Mouse (Mus musculus) CH12.LX (cell line): ENCODE measurements around the gene Cyp2d26. TPM values are rescaled to one million over a fixed set of nuclear protein-coding genes. Genes with fewer than 3 reads are reported as not detected.
"Not testable (repeated sequence)": the region's sequence is repeated elsewhere in the genome, so short reads cannot be mapped to it uniquely, and the experiment has no call there.

Experiments used
- DNase-seq: peaks from one replicate; pipeline ENCODE4 v3.0.0-alpha.2; 2013; ENCODE audit errors: extremely low read depth
- H3K27ac ChIP-seq: 2 replicates; pipeline ENCODE4 v1.5.1; 2012; ENCODE audit warnings: low read depth, mild to moderate bottlenecking, control low read depth, moderate library complexity; ENCODE audit not compliant: insufficient read depth
- H3K27me3 ChIP-seq: replicated peaks from 2 replicates; pipeline ENCODE3; 2012; ENCODE audit warnings: inconsistent platforms
- H3K36me3 ChIP-seq, 2 experiments: replicated peaks in 1 of 2; 2 replicates each; pipeline versions ENCODE3 to v1.6.1; 2012; ENCODE audit warnings: inconsistent platforms in 1 of 2, low read length in 1 of 2, mild to moderate bottlenecking in 1 of 2, mixed read lengths in 1 of 2, moderate library complexity in 1 of 2; ENCODE audit not compliant: control insufficient read depth in 1 of 2, insufficient read depth in 1 of 2
- H3K4me1 ChIP-seq, 2 experiments: 2 replicates each; pipeline ENCODE4 v1.6.1; 2012; ENCODE audit warnings: inconsistent platforms in 1 of 2, moderate library complexity in 1 of 2; ENCODE audit not compliant: insufficient read depth in 2 of 2, control insufficient read depth in 1 of 2
- H3K4me2 ChIP-seq: 2 replicates; pipeline ENCODE4 v1.6.1; 2012; ENCODE audit warnings: low read depth, mild to moderate bottlenecking, control low read depth; ENCODE audit not compliant: poor library complexity, insufficient read depth, severe bottlenecking
- H3K4me3 ChIP-seq, 3 experiments: fragments of 150-350 bp in 1 of 3; sonication (generic) in 1 of 3; replicated peaks in 1 of 3; 2 replicates each; pipeline versions ENCODE3 to v1.5.1; 2011 to 2012; ENCODE audit warnings: low read depth in 2 of 3, low read length in 2 of 3, mild to moderate bottlenecking in 2 of 3, moderate library complexity in 2 of 3, control low read depth in 1 of 3, improper control_type of control experiment in 1 of 3, inconsistent platforms in 1 of 3, mixed read lengths in 1 of 3; ENCODE audit not compliant: poor library complexity in 1 of 3
- H3K79me2 ChIP-seq: replicated peaks from 2 replicates; pipeline ENCODE4 v1.6.1; 2012; ENCODE audit warnings: mild to moderate bottlenecking, moderate library complexity; ENCODE audit not compliant: control insufficient read depth, poor library complexity, insufficient read depth, severe bottlenecking; ENCODE audit errors: extremely low read depth
- H3K9ac ChIP-seq: 2 replicates; pipeline ENCODE4 v1.6.1; 2012; ENCODE audit warnings: low read depth, mild to moderate bottlenecking, control low read depth, moderate library complexity; ENCODE audit not compliant: insufficient read depth
- H3K9me3 ChIP-seq: replicated peaks from 2 replicates; pipeline ENCODE3; 2012; ENCODE audit warnings: low read length, inconsistent platforms, mixed read lengths
- CTCF ChIP-seq, 2 experiments: IDR thresholded peaks in 1 of 2; conservative IDR thresholded peaks in 1 of 2; 2 replicates each; pipeline ENCODE4 v1.5.1; 2011 to 2012; ENCODE audit warnings: low read depth in 2 of 2, low read length in 2 of 2, improper control_type of control experiment in 1 of 2, inconsistent platforms in 1 of 2, mild to moderate bottlenecking in 1 of 2, moderate library complexity in 1 of 2
- ELF1 ChIP-seq: IDR thresholded peaks from 2 replicates; pipeline ENCODE4 v1.6.1; 2014; ENCODE audit warnings: low read depth, mild to moderate bottlenecking, inconsistent platforms, low read length, improper control_type of control experiment
- IRF4 ChIP-seq: IDR thresholded peaks from 2 replicates; pipeline ENCODE4 v1.6.1; 2014; ENCODE audit warnings: low read depth, mild to moderate bottlenecking, inconsistent platforms, low read length, improper control_type of control experiment
- MEF2A ChIP-seq: IDR thresholded peaks from 2 replicates; pipeline ENCODE4 v1.6.1; 2014; ENCODE audit warnings: low read depth, mild to moderate bottlenecking, inconsistent platforms, low read length, improper control_type of control experiment, borderline replicate concordance
- MXI1 ChIP-seq: IDR thresholded peaks from 2 replicates; pipeline ENCODE4 v1.6.1; 2011; ENCODE audit warnings: mild to moderate bottlenecking, low read depth, low read length, improper control_type of control experiment
- NRF1 ChIP-seq: IDR thresholded peaks from 2 replicates; pipeline ENCODE4 v1.6.1; 2014; ENCODE audit warnings: low read depth, mild to moderate bottlenecking, inconsistent platforms, low read length, improper control_type of control experiment, moderate library complexity
- RCOR1 ChIP-seq: conservative IDR thresholded peaks from 2 replicates; pipeline ENCODE4 v1.6.1; 2012; ENCODE audit warnings: low read depth, mild to moderate bottlenecking, inconsistent platforms, low read length, improper control_type of control experiment
- SIN3A ChIP-seq: IDR thresholded peaks from 2 replicates; pipeline ENCODE4 v1.6.1; 2012; ENCODE audit warnings: low read length, improper control_type of control experiment, inconsistent platforms
- SMC3 ChIP-seq: IDR thresholded peaks from 2 replicates; pipeline ENCODE4 v1.6.1; 2011; ENCODE audit warnings: low read depth, low read length, improper control_type of control experiment
- TBP ChIP-seq: conservative IDR thresholded peaks from 2 replicates; pipeline ENCODE4 v1.6.1; 2011; ENCODE audit warnings: low read depth, low read length, improper control_type of control experiment
- TCF12 ChIP-seq: IDR thresholded peaks from 2 replicates; pipeline ENCODE4 v1.6.1; 2014; ENCODE audit warnings: low read depth, mild to moderate bottlenecking, inconsistent platforms, low read length, improper control_type of control experiment
- ZKSCAN1 ChIP-seq: IDR thresholded peaks from 2 replicates; pipeline ENCODE4 v1.6.1; 2012; ENCODE audit warnings: low read depth, inconsistent platforms, low read length, improper control_type of control experiment, borderline replicate concordance
- ZMIZ1 ChIP-seq: IDR thresholded peaks from 2 replicates; pipeline ENCODE4 v1.6.1; 2012; ENCODE audit warnings: low read depth, mild to moderate bottlenecking, inconsistent platforms, low read length, improper control_type of control experiment
- ZNF384 ChIP-seq: IDR thresholded peaks from 2 replicates; pipeline ENCODE4 v1.6.1; 2012; ENCODE audit warnings: low read depth, low read length, improper control_type of control experiment, inconsistent platforms
- dilution Hi-C: fragments of 300-500 bp; cut with MboI; formaldehyde crosslinking; loops from 2 replicates; pipeline ENCODE4 v1.14.3; 2020; ENCODE audit warnings: low sequenced_read_pairs; ENCODE audit not compliant: extremely low pct_unique_long_range_greater_than_20kb, extremely low pct_ligation_motif_present
- in situ Hi-C: fragments of 300-500 bp; cut with MboI; formaldehyde crosslinking; loops from 3 replicates; pipeline ENCODE4 v1.14.3; 2019; ENCODE audit warnings: low sequenced_read_pairs, low pct_ligation_motif_present, low pct_unique_long_range_greater_than_20kb, mixed read lengths
- polyA plus RNA-seq: library from polyadenylated mRNA; unstranded; fragments of >175 nt; gene quantifications from 2 replicates; pipeline ENCODE4 v1.2.1, GENCODE M21; 2012; ENCODE audit warnings: low read depth; ENCODE audit not compliant: insufficient read length
- total RNA-seq, 2 experiments: library from RNA; depleted of rRNA; stranded (reverse); fragments of 300-350 nt in 1 of 2; fragments of >200 nt in 1 of 2; gene quantifications; 2 replicates each; pipeline ENCODE4 v1.2.3; 2012 to 2014

Gene Cyp2d26
- total and polyA plus RNA-seq, 3 experiments, result not detected

DNA sequence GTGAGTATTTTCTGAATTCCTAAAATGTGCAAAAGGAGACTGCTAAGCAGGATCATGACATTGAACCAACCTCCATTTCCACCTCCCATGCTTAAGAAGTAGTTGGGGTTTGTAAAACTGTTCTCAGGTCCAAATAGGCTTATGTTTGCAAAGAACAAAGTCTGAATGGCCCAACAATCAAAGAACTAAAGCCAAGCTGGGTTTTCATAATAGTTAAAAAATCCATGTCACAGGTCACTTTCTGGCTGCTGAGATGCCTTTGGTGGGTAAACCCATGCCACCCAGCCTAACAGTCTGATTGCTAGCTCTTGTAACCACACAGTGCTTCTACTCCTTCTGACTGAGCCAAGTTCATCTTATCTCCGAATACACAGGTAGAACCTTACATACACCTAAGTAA lies 9.5 kb downstream of the Cyp2d26 start:
- Histone ChIP-seq H3K79me2 (no peaks in the 10 kb centered on the region), H3K9me3 (no peaks in the 10 kb centered on the region), H3K4me1 (no peaks in the 10 kb centered on the region), H3K27me3 (peaks cover 41% of the 10 kb centered on the region), H3K4me2 (no peak overlapping the region), H3K27ac (no peak overlapping the region), H3K9ac (no peak overlapping the region), H3K36me3 (no peaks in the 10 kb centered on the region), H3K4me3 (no peak overlapping the region)
- TF ChIP-seq TBP (no peak), SMC3 (no peak)
- DNase-seq, result no peak
- dilution Hi-C loops (no loop called here), in situ Hi-C loops (loop anchor here (25.0 kb wide), 1 partner anchor 497 kb away; the partner anchor contains the start of gene Wbp2nl)

DNA sequence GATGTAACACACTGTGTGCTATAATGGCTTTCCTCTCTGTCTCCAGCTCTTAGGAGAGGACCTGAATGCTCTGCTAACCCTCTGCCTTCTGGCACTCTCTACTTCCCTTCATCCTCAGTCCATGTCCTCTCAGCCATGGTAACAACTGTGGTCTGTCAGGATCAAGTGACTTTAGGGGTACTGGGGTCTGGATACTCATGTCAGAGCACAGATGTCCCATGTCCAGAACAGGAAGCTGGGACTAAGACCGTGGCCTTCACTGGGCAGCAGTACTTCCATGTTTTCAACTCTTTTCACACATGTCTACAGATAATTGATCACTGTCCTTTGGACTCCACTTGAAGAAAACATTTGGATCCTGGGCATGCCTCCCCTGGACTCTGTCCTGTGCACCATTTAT lies 10.3 kb downstream of the Cyp2d26 start:
- Histone ChIP-seq H3K36me3 (no peaks in the 10 kb centered on the region), H3K4me2 (no peak overlapping the region), H3K27me3 (peaks cover 44% of the 10 kb centered on the region), H3K4me1 (no peaks in the 10 kb centered on the region), H3K9me3 (no peaks in the 10 kb centered on the region), H3K9ac (no peak overlapping the region), H3K79me2 (no peaks in the 10 kb centered on the region), H3K27ac (no peak overlapping the region), H3K4me3 (no peak overlapping the region)
- no peak for TF ChIP-seq ELF1
- TF ChIP-seq TCF12, result no peak
- no peak for TF ChIP-seq CTCF (conservative IDR thresholded peaks at IDR 0.05 in 1 of 2, IDR thresholded peaks at IDR 0.05 in 1 of 2; ENCODE audit: low read depth in 2 of 2, low read length in 2 of 2)
- no peak for TF ChIP-seq IRF4
- TF ChIP-seq ZMIZ1, result no peak
- no peak for TF ChIP-seq RCOR1
- no peak for TF ChIP-seq MXI1
- TF ChIP-seq ZKSCAN1, result no peak
- no peak for TF ChIP-seq SIN3A
- no peak for TF ChIP-seq NRF1
- no peak for TF ChIP-seq ZNF384
- no peak for TF ChIP-seq MEF2A
- in situ Hi-C loops, result loop anchor here (25.0 kb wide), 1 partner anchor 496 kb away; the partner anchor contains the start of gene Wbp2nl
- no peak for DNase-seq
- dilution Hi-C loops, result no loop called here

DNA sequence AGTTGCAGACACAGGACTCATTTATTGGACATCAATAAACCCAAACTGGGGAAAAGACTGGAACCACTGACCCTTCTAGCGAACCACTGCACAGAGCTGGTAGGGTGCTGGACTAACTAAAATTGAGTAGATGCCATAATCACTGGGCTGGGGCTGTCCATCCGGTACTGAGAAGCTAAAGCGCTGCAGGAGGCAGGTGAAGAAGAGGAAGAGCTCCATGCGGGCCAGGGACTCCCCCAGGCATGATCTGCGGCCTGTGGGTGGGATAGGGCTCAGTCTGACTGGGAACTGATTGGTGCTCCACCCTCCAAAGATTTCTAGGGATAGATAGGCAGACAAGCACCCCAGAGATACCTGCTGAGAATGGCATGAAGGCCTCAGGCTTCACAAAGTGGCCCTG lies 16.2 kb downstream of the Cyp2d26 start:
- peaks cover 68% of the 10 kb centered on the region for H3K27me3 ChIP-seq
- H3K36me3 ChIP-seq, dilution Hi-C loops, H3K27ac ChIP-seq, H3K9me3 ChIP-seq, H3K9ac ChIP-seq, H3K4me2 ChIP-seq, H3K4me1 ChIP-seq, DNase-seq, H3K4me3 ChIP-seq, H3K79me2 ChIP-seq: not testable (repeated sequence)
- in situ Hi-C loops, result loop anchor here (25.0 kb wide), 1 partner anchor 491 kb away; the partner anchor contains the start of gene Wbp2nl
